Comparison of ENCODE assay signal across 19 mouse cellular contexts in the genomic region with DNA sequence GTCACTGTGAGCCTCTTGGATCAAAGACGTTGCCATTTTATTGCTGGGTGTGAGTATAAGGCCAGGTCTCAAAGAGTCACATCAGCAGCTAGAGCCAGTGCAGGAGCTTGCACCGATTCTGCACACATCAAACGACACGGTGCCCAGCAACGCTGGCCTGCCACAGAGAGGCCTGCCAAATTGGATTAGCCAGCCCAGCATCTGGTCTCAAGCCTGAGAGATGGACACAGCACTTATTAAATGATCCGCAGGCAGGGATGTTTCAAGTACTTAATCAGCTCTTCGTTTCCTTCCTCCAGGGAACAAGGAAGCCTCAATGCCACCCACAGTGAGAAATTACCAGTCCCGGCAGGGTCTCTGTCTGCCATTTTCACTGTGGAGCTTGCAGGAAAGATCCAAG.
DNase-seq lines count a peak whose midpoint lies in the region; ATAC-seq and TF ChIP-seq lines count a peak whose summit lies in the region.
"Had no signal": no experiment of that assay in that cellular context is flagged by ENCODE, and none has a peak within 500 bp of the region (broad histone marks: within the 10 kb centered on the region; RNA-seq: fewer than 3 reads in every experiment).

No protein-coding gene starts in this region.

- peak overlapping the region; percentile 69 for H3K27ac ChIP-seq in hindbrain, embryonic 14.5 days
- H3K27ac ChIP-seq in hindbrain, embryonic 12.5 days, result no peak overlapping the region
- peak overlapping the region; percentile 78; the same call in 1 of the 2 replicates for H3K27ac ChIP-seq in forebrain, embryonic 15.5 days (replicated peaks)
- H3K27ac ChIP-seq in midbrain, embryonic 14.5 days (replicated peaks; ENCODE audit: low read depth, low read length), result peak overlapping the region; percentile 39; the same call in 1 of the 2 replicates
- no peak overlapping the region for H3K27ac ChIP-seq in heart, adult 2 months
- no peak overlapping the region for H3K27ac ChIP-seq in liver, postnatal 0 days (ENCODE audit: low read depth)
- H3K27ac ChIP-seq: embryonic facial prominence, embryonic 15.5 days; gastrocnemius, adult 2 months; heart, embryonic 13.5 days; limb, embryonic 10.5 days had no signal

- TF ChIP-seq EP300 in heart, adult 2 months (IDR thresholded peaks at IDR 0.05; ENCODE audit: insufficient read depth, low read depth, low read length), result no peak
- no peak for TF ChIP-seq EP300 in liver, postnatal 0 days (IDR thresholded peaks at IDR 0.05; ENCODE audit: low read depth)

- peaks cover 20% of the 10 kb centered on the region for H3K4me1 ChIP-seq in hindbrain, embryonic 14.5 days (replicated peaks; ENCODE audit: control insufficient read depth, insufficient read depth, low read length)
- H3K4me1 ChIP-seq in hindbrain, embryonic 12.5 days, result peaks cover 11% of the 10 kb centered on the region; the same call in 1 of the 2 replicates
- peaks cover 28% of the 10 kb centered on the region for H3K4me1 ChIP-seq in forebrain, embryonic 15.5 days
- H3K4me1 ChIP-seq in midbrain, embryonic 14.5 days (ENCODE audit: control insufficient read depth, insufficient read depth, low read length), result peaks cover 14% of the 10 kb centered on the region
- no peaks in the 10 kb centered on the region for H3K4me1 ChIP-seq in heart, adult 2 months (ENCODE audit: control insufficient read depth, insufficient read depth, low read length)
- H3K4me1 ChIP-seq in liver, postnatal 0 days (ENCODE audit: insufficient read depth), result no peaks in the 10 kb centered on the region
- H3K4me1 ChIP-seq: embryonic facial prominence, embryonic 15.5 days; heart, embryonic 13.5 days had no signal

- intact Hi-C loops in heart, adult 2 months (cut with DNase I), result no loop called here

- ATAC-seq in hindbrain, embryonic 14.5 days (ENCODE audit: low FRiP score), result no peak
- no peak for ATAC-seq in hindbrain, embryonic 12.5 days (ENCODE audit: low FRiP score)
- no peak for ATAC-seq in forebrain, embryonic 15.5 days (replicated peaks)
- no peak for ATAC-seq in midbrain, embryonic 14.5 days (ENCODE audit: low FRiP score, low TSS enrichment)
- no peak for ATAC-seq in liver, postnatal 0 days

- H3K36me3 ChIP-seq in hindbrain, embryonic 14.5 days (replicated peaks; ENCODE audit: control insufficient read depth, insufficient read depth), result no peaks in the 10 kb centered on the region
- no peaks in the 10 kb centered on the region for H3K36me3 ChIP-seq in hindbrain, embryonic 12.5 days
- H3K36me3 ChIP-seq in forebrain, embryonic 15.5 days, result no peaks in the 10 kb centered on the region
- H3K36me3 ChIP-seq in midbrain, embryonic 14.5 days (ENCODE audit: control insufficient read depth, insufficient read depth, low read length), result no peaks in the 10 kb centered on the region
- no peaks in the 10 kb centered on the region for H3K36me3 ChIP-seq in heart, adult 2 months (ENCODE audit: control insufficient read depth, insufficient read depth, low read length)
- H3K36me3 ChIP-seq in liver, postnatal 0 days (replicated peaks; ENCODE audit: insufficient read depth, low read length), result no peaks in the 10 kb centered on the region
- H3K36me3 ChIP-seq: embryonic facial prominence, embryonic 15.5 days; heart, embryonic 13.5 days; limb, embryonic 10.5 days had no signal

- H3K9ac ChIP-seq in hindbrain, embryonic 14.5 days, result no peak overlapping the region
- H3K9ac ChIP-seq in hindbrain, embryonic 12.5 days, result no peak overlapping the region
- H3K9ac ChIP-seq in forebrain, embryonic 15.5 days (replicated peaks), result no peak overlapping the region
- no peak overlapping the region for H3K9ac ChIP-seq in midbrain, embryonic 14.5 days (replicated peaks; ENCODE audit: low read length)
- no peak overlapping the region for H3K9ac ChIP-seq in heart, adult 2 months (ENCODE audit: low read depth, low read length)
- H3K9ac ChIP-seq in liver, postnatal 0 days (replicated peaks), result no peak overlapping the region
- H3K9ac ChIP-seq: embryonic facial prominence, embryonic 15.5 days; heart, embryonic 13.5 days had no signal

- H3K4me3 ChIP-seq in hindbrain, embryonic 14.5 days (replicated peaks; ENCODE audit: low read length), result no peak overlapping the region
- no peak overlapping the region for H3K4me3 ChIP-seq in hindbrain, embryonic 12.5 days
- H3K4me3 ChIP-seq in forebrain, embryonic 15.5 days, result no peak overlapping the region
- no peak overlapping the region for H3K4me3 ChIP-seq in midbrain, embryonic 14.5 days (replicated peaks; ENCODE audit: low read depth, low read length)
- no peak overlapping the region for H3K4me3 ChIP-seq in heart, adult 2 months
- no peak overlapping the region for H3K4me3 ChIP-seq in liver, postnatal 0 days (ENCODE audit: low read depth, low read length)
- H3K4me3 ChIP-seq: embryonic facial prominence, embryonic 15.5 days; gastrocnemius, adult 2 months; heart, embryonic 13.5 days; limb, embryonic 10.5 days had no signal

- H3K27me3 ChIP-seq in hindbrain, embryonic 14.5 days (ENCODE audit: control insufficient read depth, insufficient read depth, low read length), result no peaks in the 10 kb centered on the region
- H3K27me3 ChIP-seq in hindbrain, embryonic 12.5 days, result no peaks in the 10 kb centered on the region
- no peaks in the 10 kb centered on the region for H3K27me3 ChIP-seq in forebrain, embryonic 15.5 days
- H3K27me3 ChIP-seq in midbrain, embryonic 14.5 days (ENCODE audit: control insufficient read depth, insufficient read depth, low read length), result no peaks in the 10 kb centered on the region
- no peaks in the 10 kb centered on the region for H3K27me3 ChIP-seq in heart, adult 2 months (ENCODE audit: control insufficient read depth, insufficient read depth, low read length)
- H3K27me3 ChIP-seq in liver, postnatal 0 days (ENCODE audit: insufficient read depth, low read length), result no peaks in the 10 kb centered on the region
- H3K27me3 ChIP-seq: embryonic facial prominence, embryonic 15.5 days; heart, embryonic 13.5 days had no signal

- TF ChIP-seq POLR2A in heart, adult 2 months (IDR thresholded peaks at IDR 0.05; ENCODE audit: insufficient read depth, low read depth, low read length), result no peak

- H3K79me2 ChIP-seq in heart, adult 2 months (replicated peaks; ENCODE audit: control insufficient read depth, insufficient read depth, low read length), result no peaks in the 10 kb centered on the region

- no peaks in the 10 kb centered on the region for H3K9me3 ChIP-seq in hindbrain, embryonic 14.5 days (ENCODE audit: control insufficient read depth, low read length)
- 0 out of 2 replicates have a peak, but pooled peaks cover 7% of the 10 kb centered on the region for H3K9me3 ChIP-seq in hindbrain, embryonic 12.5 days (replicated peaks)
- H3K9me3 ChIP-seq in forebrain, embryonic 15.5 days, result no peaks in the 10 kb centered on the region
- no peaks in the 10 kb centered on the region; the same call in 1 of the 2 replicates for H3K9me3 ChIP-seq in midbrain, embryonic 14.5 days (ENCODE audit: control insufficient read depth, low read length)
- H3K9me3 ChIP-seq in liver, postnatal 0 days (ENCODE audit: low read length), result no peaks in the 10 kb centered on the region
- H3K9me3 ChIP-seq: embryonic facial prominence, embryonic 15.5 days; limb, embryonic 10.5 days had no signal

- no peak for DNase-seq in hindbrain, embryonic 14.5 days (ENCODE audit: low spot score)
- DNase-seq in midbrain, embryonic 14.5 days, result peak; percentile 55
- DNase-seq in retina, embryonic 14.5 days (ENCODE audit: low spot score), result peak; percentile 37
- DNase-seq in heart, adult 2 months, result no peak
- DNase-seq in liver, postnatal 0 days, result no peak
- DNase-seq: adrenal gland, postnatal 14 days; cerebellum, adult 11-12 months; gastrocnemius, adult 2 months; heart, adult 11 months; kidney, postnatal 4 days; layer of hippocampus, adult 9-11 months; lung, adult 18-20 months; lung, postnatal 14 days; thymus, postnatal 14 days had no signal

- no peak for TF ChIP-seq CTCF in heart, adult 2 months (IDR thresholded peaks at IDR 0.05)
- TF ChIP-seq CTCF in liver, postnatal 0 days (IDR thresholded peaks at IDR 0.05; ENCODE audit: low read depth), result no peak

- H3K4me2 ChIP-seq in hindbrain, embryonic 14.5 days (replicated peaks), result no peak overlapping the region
- no peak overlapping the region for H3K4me2 ChIP-seq in hindbrain, embryonic 12.5 days (replicated peaks)
- H3K4me2 ChIP-seq in forebrain, embryonic 15.5 days (replicated peaks), result no peak overlapping the region
- no peak overlapping the region for H3K4me2 ChIP-seq in midbrain, embryonic 14.5 days (ENCODE audit: low read length)
- no peak overlapping the region for H3K4me2 ChIP-seq in liver, postnatal 0 days (ENCODE audit: low read depth, low read length)
- H3K4me2 ChIP-seq: embryonic facial prominence, embryonic 15.5 days; heart, embryonic 13.5 days had no signal

- WGBS in hindbrain, embryonic 14.5 days, result 40% methylated on average over 8 of the region's 8 CpGs
- WGBS in hindbrain, embryonic 12.5 days, result 54% methylated on average over 8 of the region's 8 CpGs
- WGBS in forebrain, embryonic 15.5 days, result 25% methylated on average over 8 of the region's 8 CpGs
- 12% methylated on average over 8 of the region's 8 CpGs for WGBS in midbrain, embryonic 14.5 days
- 54% methylated on average over 8 of the region's 8 CpGs for WGBS in heart, adult 2 months
- WGBS in liver, postnatal 0 days (ENCODE audit: insufficient replicate concordance), result 66% methylated on average over 8 of the region's 8 CpGs

Comparison
In these comparisons a context has a peak if more than half of its experiments do, and no peak if none do; other contexts are left out.
1. H3K27ac ChIP-seq: peak in hindbrain, embryonic 14.5 days (single experiment), forebrain, embryonic 15.5 days (single experiment) and midbrain, embryonic 14.5 days (single experiment); none in hindbrain, embryonic 12.5 days (single experiment), heart, adult 2 months (single experiment) and liver, postnatal 0 days (single experiment).
2. DNase-seq: peak in midbrain, embryonic 14.5 days (single experiment) and retina, embryonic 14.5 days (single experiment); none in hindbrain, embryonic 14.5 days (single experiment), heart, adult 2 months (0 of 2) and liver, postnatal 0 days (single experiment).